Mouse (Mus musculus) urinary bladder, postnatal 14 days (tissue): ENCODE results near the gene Cyp24a1.

Experiments
- DNase-seq: peaks from one replicate; pipeline ENCODE4 v3.0.0; 2021; ENCODE audit warnings: low spot score

Cyp24a1 gene

DNA sequence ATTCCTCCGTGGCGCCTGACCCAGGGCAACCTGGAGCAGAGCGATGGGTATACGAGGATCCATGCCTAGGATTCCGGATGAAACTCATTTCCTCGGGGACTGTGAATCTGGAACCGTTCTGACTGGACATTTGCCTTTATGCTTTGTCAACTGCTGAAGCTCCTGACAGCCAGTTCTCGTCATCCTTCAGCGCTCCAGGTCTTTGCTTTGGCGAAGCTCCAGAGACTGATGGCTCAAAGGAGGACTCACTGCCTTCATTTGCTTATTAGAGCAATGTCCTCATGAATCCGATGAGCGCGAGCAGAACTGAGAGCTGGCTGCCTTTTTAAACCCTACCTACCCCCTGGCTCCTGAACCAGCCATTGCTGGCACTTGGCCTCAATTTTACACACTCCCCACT, 58.2 kb downstream of the Cyp24a1 start:
- DNase-seq = no peak

DNA sequence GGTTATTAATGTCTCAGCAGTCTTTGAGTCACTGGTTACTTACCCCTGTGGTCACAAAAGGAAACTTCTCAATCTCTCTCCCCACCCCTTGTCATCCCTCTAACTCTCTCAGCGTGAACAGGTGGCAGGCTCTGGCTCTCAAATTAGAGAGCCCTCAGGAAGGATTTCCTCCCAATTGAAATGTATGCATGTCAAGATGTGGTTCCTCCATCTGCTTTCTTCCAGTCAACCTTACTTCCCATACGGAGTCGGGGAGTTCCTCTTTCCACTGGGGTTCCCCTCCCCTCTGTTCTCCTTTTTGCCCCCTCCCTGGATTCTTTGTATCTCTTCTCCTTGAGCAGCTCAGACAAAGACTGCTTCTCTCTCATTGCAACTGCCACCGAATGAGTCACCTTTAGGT, 60.7 kb downstream of the Cyp24a1 start:
- no peak for DNase-seq
